Mouse (Mus musculus) adrenal gland, postnatal 10 days (tissue): ENCODE measurements at regions not wholly inside any gene's neighbourhood (a gene's known extent, or its start where the extent isn't known, plus 50 kb on each side); places are given as distances from the start of the nearest gene placed in this dataset.
A peak's percentile ranks its signal among the peaks of the same experiment; 100 is the strongest.

Source experiments
- DNase-seq: peaks from one replicate; pipeline ENCODE4 v3.0.0; 2021; ENCODE audit warnings: mixed read lengths

- no peak for DNase-seq
Observed at GRCm38 (mm10) chr8:86428998-86429651, 151.4 kb downstream of the Abcc12 start.

- no peak for DNase-seq
Observed at GRCm38 (mm10) chr8:86428131-86428530, 152.4 kb downstream of the Abcc12 start.

GRCm38 (mm10) chr8:86426056-86426455 is 154.4 kb downstream of the Abcc12 start:
- no peak for DNase-seq

GRCm38 (mm10) chr8:86425382-86425781 is 155.1 kb downstream of the Abcc12 start:
- no peak for DNase-seq

- DNase-seq = no peak
Observed at GRCm38 (mm10) chr8:86419059-86419651, 161.3 kb downstream of the Abcc12 start.

- no peak for DNase-seq
Observed at GRCm38 (mm10) chr8:86418414-86418981, 162.0 kb downstream of the Abcc12 start.

- no peak for DNase-seq
Observed at GRCm38 (mm10) chr8:86415208-86415607, 165.3 kb downstream of the Abcc12 start.

GRCm38 (mm10) chr8:86411232-86411631 is 169.3 kb downstream of the Abcc12 start:
- no peak for DNase-seq

GRCm38 (mm10) chr8:86406196-86406595 is 174.3 kb downstream of the Abcc12 start:
- DNase-seq = no peak

- no peak for DNase-seq
Observed at GRCm38 (mm10) chr8:86403434-86403833, 177.1 kb downstream of the Abcc12 start.

- DNase-seq = no peak
Observed at GRCm38 (mm10) chr8:86401946-86402345, 178.5 kb downstream of the Abcc12 start.

- no peak for DNase-seq
Observed at GRCm38 (mm10) chr8:86395121-86395520, 185.4 kb downstream of the Abcc12 start.

GRCm38 (mm10) chr8:86393835-86394234 is 186.7 kb downstream of the Abcc12 start:
- DNase-seq = no peak

GRCm38 (mm10) chr8:86393374-86393773 is 187.1 kb downstream of the Abcc12 start:
- no peak for DNase-seq

- DNase-seq = no peak
Observed at GRCm38 (mm10) chr8:86390715-86391114, 189.8 kb downstream of the Abcc12 start.

GRCm38 (mm10) chr8:86389690-86390671 is 190.5 kb downstream of the Abcc12 start:
- peak; percentile 47 for DNase-seq

- DNase-seq = no peak
Observed at GRCm38 (mm10) chr8:86385236-86385635, 195.2 kb downstream of the Abcc12 start.

- DNase-seq = no peak
Observed at GRCm38 (mm10) chr8:86381977-86382376, 198.5 kb downstream of the Abcc12 start.

GRCm38 (mm10) chr8:86368062-86368461 is 212.4 kb downstream of the Abcc12 start:
- DNase-seq = no peak

- DNase-seq = no peak
Observed at GRCm38 (mm10) chr8:86366636-86367035, 213.8 kb downstream of the Abcc12 start.

GRCm38 (mm10) chr8:86365726-86366125 is 214.8 kb downstream of the Abcc12 start:
- no peak for DNase-seq

GRCm38 (mm10) chr8:86364898-86365297 is 215.6 kb downstream of the Abcc12 start:
- DNase-seq = peak; percentile 10

- DNase-seq = no peak
Observed at GRCm38 (mm10) chr8:86360283-86360682, 220.2 kb downstream of the Abcc12 start.
